In the genomic region with DNA sequence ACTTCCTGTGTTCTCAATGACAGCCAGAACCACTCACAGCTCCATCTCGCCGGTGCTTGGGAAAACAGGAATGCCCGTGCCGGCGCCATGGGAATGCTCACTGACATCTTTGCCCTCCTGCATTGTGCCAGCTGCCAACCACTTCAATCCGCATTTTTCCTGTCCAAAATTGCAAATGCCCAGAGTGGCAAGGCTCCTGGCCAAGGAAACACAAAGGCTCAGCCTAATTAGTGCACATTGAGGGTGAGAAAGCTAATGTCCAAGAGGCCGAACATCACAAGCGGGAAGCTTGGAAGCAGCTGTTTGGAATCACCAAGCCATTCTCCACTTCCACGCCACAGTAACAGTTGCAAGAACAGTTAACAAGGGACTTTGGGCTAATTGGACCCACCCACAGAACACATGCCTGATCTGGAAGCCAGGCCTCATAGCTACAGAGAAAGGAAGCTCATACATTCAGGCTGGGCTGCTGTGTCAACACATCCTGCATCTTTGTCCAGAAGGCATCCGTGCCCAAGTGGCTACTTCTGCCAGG, we compare ENCODE assay signal across 10 mouse cellular contexts.
A peak's percentile ranks its signal among the peaks of the same experiment; 100 is the strongest.
DNase-seq lines count a peak whose midpoint lies in the region; ATAC-seq and TF ChIP-seq lines count a peak whose summit lies in the region.
"Had no signal": no experiment of that assay in that cellular context is flagged by ENCODE, and none has a peak within 500 bp of the region (broad histone marks: within the 10 kb centered on the region; RNA-seq: fewer than 3 reads in every experiment).

No protein-coding gene starts in this region.

- 65% methylated on average over 10 of the region's 10 CpGs for WGBS in kidney, embryonic 14.5 days
- WGBS in hindbrain, embryonic 10.5 days = 74% methylated on average over 10 of the region's 10 CpGs
- 39% methylated on average over 10 of the region's 10 CpGs for WGBS in neural tube, embryonic 13.5 days
- 55% methylated on average over 10 of the region's 10 CpGs for WGBS in lung, adult 2 months

- peak; percentile 60 for DNase-seq in kidney, adult 11 months
- no peak for DNase-seq in hindbrain, embryonic 10.5 days (ENCODE audit: low spot score)
- DNase-seq in layer of hippocampus, adult 8-10 months (ENCODE audit: low spot score in 2 of 2) = peak; percentile 73 to 74
- no peak for DNase-seq in embryo, embryonic 10 days (ENCODE audit: low spot score)
- no peak for DNase-seq in lung, adult 2 months
- no peak for DNase-seq in natural killer cell, adult 2 months (ENCODE audit: low spot score in 2 of 2)

- no peak for ATAC-seq in kidney, embryonic 14.5 days (ENCODE audit: low FRiP score, low TSS enrichment)
- peak; percentile 84 for ATAC-seq in neural tube, embryonic 13.5 days (ENCODE audit: low read depth)

- no peak overlapping the region for H3K27ac ChIP-seq in kidney, embryonic 14.5 days (ENCODE audit: low read depth, low read length)
- H3K27ac ChIP-seq in hindbrain, embryonic 10.5 days = peak overlapping the region; percentile 73
- H3K27ac ChIP-seq in neural tube, embryonic 13.5 days (replicated peaks) = peak overlapping the region; percentile 39
- H3K27ac ChIP-seq: embryonic facial prominence, embryonic 13.5 days had no signal

- no peaks in the 10 kb centered on the region for H3K27me3 ChIP-seq in kidney, embryonic 14.5 days (ENCODE audit: control insufficient read depth, insufficient read depth, low read length)
- H3K27me3 ChIP-seq in hindbrain, embryonic 10.5 days (ENCODE audit: insufficient read depth, poor library complexity, severe bottlenecking) = no peaks in the 10 kb centered on the region
- no peaks in the 10 kb centered on the region for H3K27me3 ChIP-seq in neural tube, embryonic 13.5 days
- H3K27me3 ChIP-seq: embryonic facial prominence, embryonic 13.5 days; limb, embryonic 15.5 days had no signal

- H3K9ac ChIP-seq in kidney, embryonic 14.5 days (ENCODE audit: low read depth, low read length) = no peak overlapping the region
- H3K9ac ChIP-seq in neural tube, embryonic 13.5 days = no peak overlapping the region
- H3K9ac ChIP-seq: embryonic facial prominence, embryonic 13.5 days; limb, embryonic 15.5 days had no signal

- TF ChIP-seq CTCF in lung, adult 2 months (IDR thresholded peaks at IDR 0.05; ENCODE audit: insufficient read depth, low read length) = no peak

- no peak overlapping the region for H3K4me3 ChIP-seq in kidney, embryonic 14.5 days (ENCODE audit: low read length)
- H3K4me3 ChIP-seq in hindbrain, embryonic 10.5 days = no peak overlapping the region
- H3K4me3 ChIP-seq in neural tube, embryonic 13.5 days = no peak overlapping the region
- no peak overlapping the region for H3K4me3 ChIP-seq in lung, adult 2 months (replicated peaks; ENCODE audit: extremely low read depth, low read depth, low read length)
- H3K4me3 ChIP-seq: embryonic facial prominence, embryonic 13.5 days; limb, embryonic 15.5 days had no signal

- no peaks in the 10 kb centered on the region for H3K36me3 ChIP-seq in kidney, embryonic 14.5 days (ENCODE audit: control insufficient read depth, insufficient read depth, low read length)
- no peaks in the 10 kb centered on the region for H3K36me3 ChIP-seq in hindbrain, embryonic 10.5 days
- no peaks in the 10 kb centered on the region for H3K36me3 ChIP-seq in neural tube, embryonic 13.5 days
- H3K36me3 ChIP-seq: embryonic facial prominence, embryonic 13.5 days; limb, embryonic 15.5 days had no signal

- TF ChIP-seq POLR2A in lung, adult 2 months (IDR thresholded peaks at IDR 0.05; ENCODE audit: borderline replicate concordance, extremely low read depth, low read depth, low read length) = no peak

- H3K9me3 ChIP-seq in kidney, embryonic 14.5 days (ENCODE audit: control insufficient read depth, low read length) = no peaks in the 10 kb centered on the region
- no peaks in the 10 kb centered on the region for H3K9me3 ChIP-seq in hindbrain, embryonic 10.5 days
- H3K9me3 ChIP-seq in neural tube, embryonic 13.5 days = no peaks in the 10 kb centered on the region
- H3K9me3 ChIP-seq: embryonic facial prominence, embryonic 13.5 days; limb, embryonic 15.5 days had no signal

- H3K4me1 ChIP-seq in kidney, embryonic 14.5 days (ENCODE audit: control insufficient read depth, insufficient read depth, low read length) = peaks cover 43% of the 10 kb centered on the region
- peaks cover 51% of the 10 kb centered on the region for H3K4me1 ChIP-seq in hindbrain, embryonic 10.5 days (replicated peaks)
- H3K4me1 ChIP-seq in neural tube, embryonic 13.5 days (replicated peaks) = peaks cover 44% of the 10 kb centered on the region
- 0 out of 2 replicates have a peak, but pooled peaks cover 3% of the 10 kb centered on the region for H3K4me1 ChIP-seq in lung, adult 2 months (ENCODE audit: control insufficient read depth, insufficient read depth, low read length)

- H3K4me2 ChIP-seq in kidney, embryonic 14.5 days (replicated peaks; ENCODE audit: low read depth, low read length) = no peak overlapping the region
- H3K4me2 ChIP-seq in neural tube, embryonic 13.5 days = no peak overlapping the region
- H3K4me2 ChIP-seq: embryonic facial prominence, embryonic 13.5 days; limb, embryonic 15.5 days had no signal

Comparison
In these comparisons a context has a peak if more than half of its experiments do, and no peak if none do; other contexts are left out.
1. DNase-seq: peak in kidney, adult 11 months (single experiment) and layer of hippocampus, adult 8-10 months (2 of 2); none in hindbrain, embryonic 10.5 days (single experiment), embryo, embryonic 10 days (single experiment), lung, adult 2 months (single experiment) and natural killer cell, adult 2 months (0 of 2).